Mouse (Mus musculus) megakaryocyte, embryonic 14.5 days (primary cell): ENCODE measurements around the gene Gm48552. TPM values are rescaled to one million over a fixed set of nuclear protein-coding genes. Genes with fewer than 3 reads are reported as not detected.

ENCODE experiments used
- H3K27me3 ChIP-seq: replicated peaks from 2 replicates; pipeline ENCODE3; 2012; ENCODE audit warnings: inconsistent platforms
- H3K36me3 ChIP-seq: replicated peaks from 2 replicates; pipeline ENCODE3; 2012; ENCODE audit warnings: low read length, inconsistent platforms, mixed read lengths
- H3K4me1 ChIP-seq: 2 replicates; pipeline ENCODE4 v1.6.1; 2012; ENCODE audit warnings: inconsistent platforms
- H3K4me3 ChIP-seq: replicated peaks from 2 replicates; pipeline ENCODE3; 2012; ENCODE audit warnings: moderate library complexity, mild to moderate bottlenecking, inconsistent platforms
- H3K9me3 ChIP-seq: 2 replicates; pipeline ENCODE4 v1.6.1; 2012; ENCODE audit warnings: inconsistent platforms
- FLI1 ChIP-seq: IDR thresholded peaks from 2 replicates; pipeline ENCODE4 v1.6.1; 2012; ENCODE audit warnings: low read length, inconsistent platforms, mixed read lengths
- GATA1 ChIP-seq: IDR thresholded peaks from 3 replicates; pipeline ENCODE4 v1.6.1; 2012; ENCODE audit warnings: mixed read lengths, low read length, inconsistent platforms, borderline replicate concordance
- polyA plus RNA-seq: library from polyadenylated mRNA; stranded (reverse); fragments of >175 nt; gene quantifications from 2 replicates; pipeline ENCODE4 v1.2.3, GENCODE M21; 2012; ENCODE audit warnings: low replicate concordance; ENCODE audit not compliant: insufficient read depth

Gm48552 gene
- 8.4 TPM in 1 of 2 replicates, not detected in the other for polyA plus RNA-seq

GRCm38 (mm10) chr10:81388505-81389055 lies at the start of gene Gm48552:
TSS of gene Gm48552 (plus strand) at chr10:81389005.
- peaks cover 56% of the 10 kb centered on the region for H3K36me3 ChIP-seq
- no peak for TF ChIP-seq GATA1
- no peak for TF ChIP-seq FLI1
- H3K9me3 ChIP-seq: no peaks in the 10 kb centered on the region
- H3K4me1 ChIP-seq: peaks cover 69% of the 10 kb centered on the region
- no peak within 1 kb of the TSS for H3K4me3 ChIP-seq
- no peaks in the 10 kb centered on the region for H3K27me3 ChIP-seq

- H3K9me3 ChIP-seq: no peaks in the 10 kb centered on the region
- no peak for TF ChIP-seq GATA1
- no peak for TF ChIP-seq FLI1
- peaks cover 12% of the 10 kb centered on the region for H3K27me3 ChIP-seq
- peaks cover 33% of the 10 kb centered on the region for H3K36me3 ChIP-seq
- H3K4me1 ChIP-seq: peaks cover 80% of the 10 kb centered on the region
- H3K4me3 ChIP-seq: no peak overlapping the region
These were observed 48.1 kb upstream of the Gm48552 start for GRCm38 (mm10) chr10:81340551-81341332.

- H3K36me3 ChIP-seq: peaks cover 35% of the 10 kb centered on the region
- H3K27me3 ChIP-seq: peaks cover 12% of the 10 kb centered on the region
- no peaks in the 10 kb centered on the region for H3K9me3 ChIP-seq
- H3K4me3 ChIP-seq: no peak overlapping the region
- peaks cover 80% of the 10 kb centered on the region for H3K4me1 ChIP-seq
- TF ChIP-seq FLI1 (no peak), GATA1 (no peak)
These were observed 47.4 kb upstream of the Gm48552 start for GRCm38 (mm10) chr10:81341333-81341949.

DNA sequence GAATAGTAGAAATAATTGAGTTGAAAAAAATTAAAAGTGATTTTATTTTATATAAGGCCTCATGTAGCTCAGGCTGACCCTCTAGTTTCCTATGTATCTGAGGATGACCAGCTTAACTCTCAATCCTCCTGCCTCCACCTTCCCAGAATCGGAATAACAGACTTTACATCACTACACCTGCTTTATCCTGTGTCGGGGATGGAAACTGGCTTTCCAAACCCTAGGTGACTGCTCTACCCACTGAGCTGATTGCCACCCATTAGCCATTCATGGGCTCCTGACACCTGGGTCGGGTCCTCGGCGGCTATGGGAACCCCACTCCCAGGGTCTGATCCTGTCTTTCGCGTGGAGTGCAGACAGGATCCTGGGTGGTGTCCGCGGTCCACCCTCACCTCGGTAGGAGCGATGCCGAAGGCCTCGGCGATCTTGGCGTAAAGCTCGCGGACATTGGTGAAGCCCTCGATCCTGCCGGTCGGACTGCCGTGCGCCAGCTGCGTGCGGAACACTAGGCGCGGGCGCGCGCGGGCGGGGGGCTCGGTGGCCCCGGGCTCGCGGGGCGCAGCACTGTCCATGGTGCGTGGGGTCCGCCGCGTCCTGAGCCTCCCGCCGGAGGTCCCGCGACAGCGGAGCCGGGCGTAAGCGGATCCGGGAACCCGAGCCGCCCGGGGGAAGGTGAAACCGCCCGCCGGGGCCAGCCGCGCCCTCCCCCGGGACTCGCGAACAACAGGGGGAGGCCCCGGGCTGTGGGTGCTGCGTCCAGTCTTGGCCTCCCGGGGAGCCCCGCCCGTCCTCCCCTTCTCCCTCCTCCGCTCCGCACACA lies 45.9 kb upstream of the Gm48552 start, which contains the start of gene Gipc3:
Gene Gipc3, minus strand, starts transcription at position 581 of the 820 bp plus-strand sequence.
- no peaks in the 10 kb centered on the region for H3K9me3 ChIP-seq
- peaks cover 36% of the 10 kb centered on the region for H3K36me3 ChIP-seq
- TF ChIP-seq FLI1 (no peak), GATA1 (no peak)
- H3K4me3 ChIP-seq: peak within 1 kb of the TSS; percentile 93
- H3K27me3 ChIP-seq: peaks cover 12% of the 10 kb centered on the region
- peaks cover 83% of the 10 kb centered on the region for H3K4me1 ChIP-seq

DNA sequence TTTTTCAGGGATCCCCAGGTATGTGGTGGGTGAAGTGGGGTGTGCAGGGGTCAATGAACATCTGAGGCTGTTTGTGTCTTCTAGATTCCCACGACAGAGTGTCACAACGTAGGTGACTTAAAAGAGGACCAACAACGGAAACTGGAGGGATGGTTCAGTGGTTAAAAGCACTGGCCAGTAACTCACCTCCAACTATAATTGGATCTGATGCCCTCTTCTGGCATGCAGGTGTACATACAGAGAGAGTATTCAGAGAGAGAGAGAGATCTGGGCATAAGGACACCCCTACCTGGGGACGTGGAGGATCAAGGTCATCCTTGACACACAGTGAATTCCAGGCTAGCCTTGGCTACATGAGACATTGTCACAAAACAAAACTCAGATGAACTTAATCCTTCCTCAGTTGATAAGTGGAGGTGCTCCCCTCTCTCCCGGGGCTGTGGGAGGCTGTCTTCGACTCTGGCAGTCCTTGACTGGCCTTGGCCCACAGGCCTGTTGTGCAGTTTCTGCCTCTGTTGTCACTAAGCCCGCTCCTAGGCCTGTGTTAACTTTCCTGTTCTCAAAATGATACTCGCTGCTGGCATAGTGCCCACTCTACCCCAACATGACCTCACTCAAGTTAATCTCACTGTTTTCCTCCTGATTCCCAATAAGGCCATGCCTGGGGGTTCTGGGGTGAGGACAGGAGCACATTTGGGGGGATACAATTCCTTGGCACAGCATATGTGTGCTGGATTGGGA lies 44.2 kb upstream of the Gm48552 start:
- Histone ChIP-seq H3K4me3 (no peak overlapping the region), H3K36me3 (peaks cover 39% of the 10 kb centered on the region), H3K9me3 (no peaks in the 10 kb centered on the region), H3K4me1 (peaks cover 91% of the 10 kb centered on the region), H3K27me3 (peaks cover 12% of the 10 kb centered on the region)
- TF ChIP-seq FLI1 (no peak), GATA1 (no peak)

DNA sequence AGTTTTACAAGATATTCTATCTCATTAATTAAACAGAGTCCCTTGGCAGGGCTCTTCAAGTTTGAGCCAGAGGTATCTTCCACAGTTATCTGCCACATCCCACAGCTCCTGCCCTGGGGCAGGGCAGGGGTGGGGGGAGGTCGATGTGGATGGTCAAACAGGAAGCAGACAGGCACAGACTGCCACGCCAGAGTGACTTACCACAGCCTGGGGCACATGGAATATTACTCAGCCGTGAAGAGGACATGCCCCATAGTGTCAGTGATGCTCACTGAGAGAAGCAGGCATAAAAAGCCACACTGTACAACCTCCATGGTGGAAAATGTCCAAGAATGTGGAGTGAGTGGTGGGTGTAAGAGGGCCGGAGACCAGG lies 43.7 kb upstream of the Gm48552 start:
- TF ChIP-seq FLI1: no peak
- TF ChIP-seq GATA1: no peak
- no peaks in the 10 kb centered on the region for H3K9me3 ChIP-seq
- no peak overlapping the region for H3K4me3 ChIP-seq
- peaks cover 12% of the 10 kb centered on the region for H3K27me3 ChIP-seq
- H3K36me3 ChIP-seq: peaks cover 39% of the 10 kb centered on the region
- peaks cover 92% of the 10 kb centered on the region for H3K4me1 ChIP-seq

- peaks cover 12% of the 10 kb centered on the region for H3K27me3 ChIP-seq
- peaks cover 39% of the 10 kb centered on the region for H3K36me3 ChIP-seq
- TF ChIP-seq GATA1 (no peak), FLI1 (no peak)
- peaks cover 86% of the 10 kb centered on the region for H3K4me1 ChIP-seq
- no peaks in the 10 kb centered on the region for H3K9me3 ChIP-seq
- H3K4me3 ChIP-seq: peak overlapping the region; percentile 85
These were observed 42.2 kb upstream of the Gm48552 start for GRCm38 (mm10) chr10:81346453-81347067.

GRCm38 (mm10) chr10:81349146-81349545 lies 39.7 kb upstream of the Gm48552 start:
- Histone ChIP-seq H3K36me3 (peaks cover 39% of the 10 kb centered on the region), H3K4me1 (peaks cover 73% of the 10 kb centered on the region), H3K4me3 (peak overlapping the region; percentile 99), H3K9me3 (no peaks in the 10 kb centered on the region), H3K27me3 (no peaks in the 10 kb centered on the region)
- TF ChIP-seq FLI1 (no peak), GATA1 (no peak)
